Mouse (Mus musculus) kidney, embryonic 16.5 days (tissue): ENCODE results near the gene Rnf43. TPM values are rescaled to one million over a fixed set of nuclear protein-coding genes. Genes with fewer than 3 reads are reported as not detected.
A peak's percentile ranks its signal among the peaks of the same experiment; 100 is the strongest.

Source experiments
- ATAC-seq: fragments of 200-750 bp; cut with Nextera tagmentation; 2 replicates; pipeline ENCODE4 v1.8.0; 2017; ENCODE audit warnings: moderate TSS enrichment; ENCODE audit not compliant: low FRiP score, low TSS enrichment
- H3K27ac ChIP-seq: fragments of 300-500 bp; sonication (generic); 2 replicates; pipeline ENCODE4 v1.5.1; 2014; ENCODE audit warnings: low read length
- H3K27me3 ChIP-seq: fragments of 300-500 bp; sonication (generic); 2 replicates; pipeline ENCODE4 v1.6.1; 2014; ENCODE audit warnings: low read length, control low read depth, mixed read lengths; ENCODE audit not compliant: insufficient read depth
- H3K36me3 ChIP-seq: fragments of 300-500 bp; sonication (generic); 2 replicates; pipeline ENCODE4 v1.6.1; 2014; ENCODE audit warnings: low read length, control low read depth, mixed read lengths; ENCODE audit not compliant: insufficient read depth
- H3K4me1 ChIP-seq: fragments of 300-500 bp; sonication (generic); 2 replicates; pipeline ENCODE4 v1.6.1; 2014; ENCODE audit warnings: low read length, control low read depth, mixed read lengths; ENCODE audit not compliant: insufficient read depth
- H3K4me2 ChIP-seq: fragments of 300-500 bp; sonication (generic); replicated peaks from 2 replicates; pipeline ENCODE4 v1.6.1; 2014; ENCODE audit warnings: low read depth, low read length
- H3K4me3 ChIP-seq: fragments of 300-500 bp; sonication (generic); 2 replicates; pipeline ENCODE4 v1.5.1; 2014; ENCODE audit warnings: mild to moderate bottlenecking, low read length
- H3K9ac ChIP-seq: fragments of 300-500 bp; sonication (generic); replicated peaks from 2 replicates; pipeline ENCODE4 v1.6.1; 2014; ENCODE audit warnings: low read length
- H3K9me3 ChIP-seq: fragments of 300-500 bp; sonication (generic); 2 replicates; pipeline ENCODE4 v1.6.1; 2016; ENCODE audit warnings: low read length, control low read depth
- WGBS: fragments of 180-500 bp; shearing (Covaris S2); extraction: QIAGEN DNeasy Blood & Tissue Kit; methylation state at CpG from one replicate; pipeline ENCODE4 v1.1.7; 2014; 5-methylcytosine and 5-hydroxymethylcytosine counted together
- polyA plus RNA-seq: library from polyadenylated mRNA; unstranded; fragments of >200 nt; fragmentation: Nextera tagmentation; extraction: Ambion mirVana; gene quantifications from 2 replicates; pipeline ENCODE4 v1.2.1, GENCODE M21; 2015

The Rnf43 gene
- polyA plus RNA-seq, 1 experiment from 2014 or later = 7.2 TPM

DNA sequence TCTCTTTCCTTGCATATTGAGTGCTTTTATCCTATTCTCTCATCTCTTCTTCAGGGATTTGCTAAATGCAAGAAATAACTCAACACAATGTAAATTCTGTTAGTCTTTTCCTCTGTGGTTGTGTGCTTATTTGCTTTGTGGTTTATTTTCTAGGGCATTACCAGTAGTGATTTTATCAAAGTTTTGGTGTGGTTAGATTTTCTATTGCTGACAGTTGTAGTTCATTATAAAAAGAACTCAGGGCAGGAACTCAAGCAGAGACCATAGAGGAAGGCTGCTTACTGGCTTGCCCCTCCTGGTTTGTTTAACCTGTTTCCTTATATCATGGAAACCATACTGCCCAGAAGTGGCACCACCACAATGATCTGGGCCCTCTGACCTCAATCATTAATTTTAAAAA, 19.7 kb upstream of the Rnf43 start:
- Histone ChIP-seq H3K9ac (no peak overlapping the region), H3K4me2 (no peak overlapping the region), H3K36me3 (no peaks in the 10 kb centered on the region), H3K4me3 (no peak overlapping the region), H3K27me3 (no peaks in the 10 kb centered on the region), H3K9me3 (no peaks in the 10 kb centered on the region), H3K4me1 (0 out of 2 replicates have a peak, but pooled peaks cover 5% of the 10 kb centered on the region), H3K27ac (no peak overlapping the region)
- ATAC-seq = no peak

DNA sequence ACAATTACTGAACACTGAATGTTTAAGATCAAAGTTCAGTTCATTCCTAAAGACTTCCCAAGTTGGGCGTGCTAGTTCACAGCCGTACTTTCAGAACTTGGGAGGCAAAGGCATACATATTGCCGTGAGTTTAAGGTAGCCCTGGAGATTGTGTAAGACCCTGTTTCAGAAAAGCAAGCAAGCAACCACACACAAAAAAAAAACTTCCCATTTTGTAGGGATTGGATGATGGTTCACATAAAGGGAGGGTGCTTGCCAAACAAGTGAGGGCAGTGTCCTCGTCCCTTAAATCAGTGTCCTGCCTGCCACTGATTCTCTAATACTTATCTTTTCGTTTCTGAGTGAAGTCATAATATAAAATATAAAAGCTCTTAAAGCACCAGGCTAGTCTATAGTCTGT, 7.8 kb upstream of the Rnf43 start:
- Histone ChIP-seq H3K4me2 (no peak overlapping the region), H3K4me3 (no peak overlapping the region), H3K9me3 (no peaks in the 10 kb centered on the region), H3K36me3 (no peaks in the 10 kb centered on the region), H3K27me3 (no peaks in the 10 kb centered on the region), H3K9ac (no peak overlapping the region), H3K4me1 (no peaks in the 10 kb centered on the region), H3K27ac (no peak overlapping the region)
- no peak for ATAC-seq
- 74% methylated on average over 5 of the region's 5 CpGs for WGBS

DNA sequence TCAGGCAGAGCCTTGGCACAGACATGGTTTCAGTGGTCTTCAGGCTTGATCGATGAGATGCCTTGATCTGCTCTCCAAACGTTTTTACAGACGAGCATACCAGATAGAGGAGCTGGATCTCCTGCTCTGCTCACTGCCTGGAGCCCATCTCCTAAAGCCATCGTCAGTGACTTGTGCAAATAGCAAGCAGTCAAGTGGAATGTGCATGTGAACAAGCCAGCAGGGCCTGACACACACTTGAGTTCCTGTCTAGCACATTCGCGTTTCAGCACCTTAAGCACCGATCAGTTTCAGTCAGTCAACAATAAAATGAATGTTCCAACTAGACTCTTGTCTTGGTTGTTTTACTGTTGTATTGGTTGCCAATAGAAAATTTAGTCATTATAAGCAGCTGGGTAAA, 3.3 kb upstream of the Rnf43 start:
- no peak overlapping the region for H3K9ac ChIP-seq
- WGBS = 70% methylated on average over 7 of the region's 7 CpGs
- H3K27ac ChIP-seq = no peak overlapping the region
- H3K36me3 ChIP-seq = no peaks in the 10 kb centered on the region
- H3K4me2 ChIP-seq = no peak overlapping the region
- peaks cover 3% of the 10 kb centered on the region for H3K27me3 ChIP-seq
- H3K4me1 ChIP-seq = no peaks in the 10 kb centered on the region
- ATAC-seq = no peak
- H3K4me3 ChIP-seq = no peak overlapping the region
- H3K9me3 ChIP-seq = no peaks in the 10 kb centered on the region

DNA sequence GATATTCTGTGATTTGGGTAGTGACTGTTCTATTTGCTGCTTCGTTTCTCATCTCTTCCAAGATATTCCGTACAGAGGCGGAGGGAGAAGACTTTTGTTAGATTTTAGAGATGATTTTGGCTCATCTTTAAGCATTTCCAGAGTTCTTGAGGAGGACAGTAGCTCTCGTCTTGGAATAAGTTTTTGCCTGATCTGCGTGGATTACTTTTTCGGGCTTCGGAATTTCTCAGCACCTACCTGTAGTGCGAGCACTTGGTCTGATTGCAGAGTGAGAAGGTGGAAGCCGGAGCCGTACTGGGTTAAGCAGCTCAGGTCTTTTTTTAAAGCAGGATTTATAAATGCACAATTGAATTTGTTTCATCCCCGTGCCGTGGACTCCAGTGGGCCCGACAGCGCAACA, 300 bp downstream of the Rnf43 start:
- H3K27me3 ChIP-seq = peaks cover 7% of the 10 kb centered on the region
- 0 out of 2 replicates have a peak overlapping the region, but pooled peaks have one; percentile 17 for H3K27ac ChIP-seq
- ATAC-seq = no peak
- 8% methylated on average over 14 of the region's 14 CpGs for WGBS
- H3K4me1 ChIP-seq = no peaks in the 10 kb centered on the region
- H3K4me3 ChIP-seq = peak overlapping the region; percentile 52
- peak overlapping the region; percentile 54 for H3K4me2 ChIP-seq
- no peaks in the 10 kb centered on the region for H3K36me3 ChIP-seq
- H3K9me3 ChIP-seq = no peaks in the 10 kb centered on the region
- peak overlapping the region; percentile 31 for H3K9ac ChIP-seq

DNA sequence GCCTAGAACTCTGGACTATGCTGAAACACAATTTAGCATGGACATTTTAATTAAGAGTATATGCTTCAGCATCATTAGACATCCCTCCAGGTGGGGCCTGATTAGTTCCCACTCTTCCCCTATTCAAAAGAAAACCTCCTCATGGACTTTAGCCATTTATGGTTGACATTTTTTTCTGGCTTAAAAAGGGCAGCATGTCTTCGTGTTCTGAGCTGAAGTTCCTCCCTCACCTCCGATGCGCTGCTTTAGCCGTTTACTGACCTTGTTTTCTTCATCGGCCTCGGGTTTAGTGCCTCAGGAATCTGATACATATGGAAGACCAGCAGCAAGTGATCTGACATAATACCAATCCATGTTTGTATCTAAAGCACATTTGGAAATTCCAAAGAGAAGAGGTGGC, 1.4 kb downstream of the Rnf43 start:
- 64% methylated on average over 6 of the region's 6 CpGs for WGBS
- Histone ChIP-seq H3K27ac (no peak overlapping the region), H3K27me3 (peaks cover 7% of the 10 kb centered on the region), H3K4me1 (no peaks in the 10 kb centered on the region), H3K4me3 (peak overlapping the region; percentile 52), H3K9ac (peak overlapping the region; percentile 54), H3K9me3 (no peaks in the 10 kb centered on the region), H3K4me2 (peak overlapping the region; percentile 43), H3K36me3 (no peaks in the 10 kb centered on the region)
- no peak for ATAC-seq

DNA sequence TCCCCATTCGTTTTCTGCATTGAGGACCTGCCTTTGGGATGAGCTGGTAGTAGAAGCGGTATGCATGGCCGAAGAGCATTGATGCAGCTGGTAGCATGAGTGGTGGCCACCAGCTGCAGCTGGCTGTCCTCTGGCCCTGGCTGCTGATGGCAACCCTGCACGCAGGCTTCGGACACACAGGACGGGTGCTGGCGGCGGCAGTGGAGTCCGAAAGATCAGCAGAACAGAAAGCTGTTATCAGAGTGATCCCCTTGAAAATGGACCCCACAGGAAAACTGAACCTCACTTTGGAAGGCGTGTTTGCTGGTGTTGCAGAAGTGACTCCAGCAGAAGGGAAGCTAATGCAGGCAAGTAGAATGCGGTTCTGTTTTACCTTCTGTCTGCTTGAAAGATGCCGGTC, 2.0 kb downstream of the Rnf43 start:
- Histone ChIP-seq H3K27ac (no peak overlapping the region), H3K36me3 (no peaks in the 10 kb centered on the region), H3K4me2 (peak overlapping the region; percentile 43), H3K4me3 (peak overlapping the region; percentile 52), H3K27me3 (peaks cover 7% of the 10 kb centered on the region), H3K9ac (peak overlapping the region; percentile 54), H3K9me3 (no peaks in the 10 kb centered on the region), H3K4me1 (no peaks in the 10 kb centered on the region)
- ATAC-seq = no peak
- WGBS = 69% methylated on average over 12 of the region's 12 CpGs

DNA sequence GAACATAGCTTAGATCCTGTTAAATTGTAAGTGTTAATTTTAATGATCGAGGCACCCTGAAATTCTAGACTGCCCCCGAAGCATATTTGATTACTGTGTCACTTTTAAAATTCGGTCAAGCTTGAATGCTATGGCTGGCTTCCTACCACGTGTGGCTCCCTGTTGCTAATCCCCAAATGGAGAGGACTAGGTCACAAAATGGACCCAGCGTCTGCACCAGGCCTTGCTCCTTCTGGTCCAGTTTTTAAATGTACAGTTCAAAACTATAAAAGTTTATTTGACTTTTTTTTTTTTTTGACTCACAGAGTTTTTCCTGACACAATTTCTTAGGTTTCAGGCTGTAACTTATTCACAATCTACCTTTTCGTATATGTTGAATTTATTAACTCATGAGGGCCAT, 2.7 kb downstream of the Rnf43 start:
- peak overlapping the region; percentile 26; the same call in 1 of the 2 replicates for H3K4me2 ChIP-seq
- H3K9me3 ChIP-seq = no peaks in the 10 kb centered on the region
- no peaks in the 10 kb centered on the region for H3K4me1 ChIP-seq
- ATAC-seq = no peak
- H3K4me3 ChIP-seq = peak overlapping the region; percentile 17
- no peak overlapping the region for H3K27ac ChIP-seq
- H3K27me3 ChIP-seq = peaks cover 7% of the 10 kb centered on the region
- H3K9ac ChIP-seq = no peak overlapping the region
- 49% methylated on average over 6 of the region's 6 CpGs for WGBS
- no peaks in the 10 kb centered on the region for H3K36me3 ChIP-seq

DNA sequence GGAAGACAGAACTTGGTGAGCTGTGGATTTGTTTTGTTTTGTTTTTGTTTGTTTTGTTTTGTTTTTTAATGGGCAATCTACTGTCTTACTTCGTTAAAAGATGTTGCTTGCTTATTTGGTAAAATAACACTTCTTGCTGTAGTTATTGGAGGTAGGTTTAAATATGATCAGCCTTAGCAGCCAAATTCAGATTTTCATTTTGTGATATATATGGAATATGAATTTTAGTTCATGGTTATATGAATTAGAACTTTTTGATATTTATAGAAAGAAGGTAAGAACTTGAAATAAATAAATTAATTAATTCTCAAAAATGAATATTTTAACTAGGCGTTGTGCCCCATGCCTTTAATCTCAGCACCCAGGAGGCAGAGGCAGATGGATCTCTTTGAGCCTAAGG, 3.1 kb downstream of the Rnf43 start:
- Histone ChIP-seq H3K4me1 (no peaks in the 10 kb centered on the region), H3K27me3 (peaks cover 7% of the 10 kb centered on the region), H3K36me3 (no peaks in the 10 kb centered on the region), H3K4me3 (peak overlapping the region; percentile 36), H3K9me3 (no peaks in the 10 kb centered on the region), H3K9ac (no peak overlapping the region), H3K27ac (no peak overlapping the region), H3K4me2 (peak overlapping the region; percentile 43)
- 73% methylated on average over 2 of the region's 2 CpGs for WGBS
- ATAC-seq = no peak

DNA sequence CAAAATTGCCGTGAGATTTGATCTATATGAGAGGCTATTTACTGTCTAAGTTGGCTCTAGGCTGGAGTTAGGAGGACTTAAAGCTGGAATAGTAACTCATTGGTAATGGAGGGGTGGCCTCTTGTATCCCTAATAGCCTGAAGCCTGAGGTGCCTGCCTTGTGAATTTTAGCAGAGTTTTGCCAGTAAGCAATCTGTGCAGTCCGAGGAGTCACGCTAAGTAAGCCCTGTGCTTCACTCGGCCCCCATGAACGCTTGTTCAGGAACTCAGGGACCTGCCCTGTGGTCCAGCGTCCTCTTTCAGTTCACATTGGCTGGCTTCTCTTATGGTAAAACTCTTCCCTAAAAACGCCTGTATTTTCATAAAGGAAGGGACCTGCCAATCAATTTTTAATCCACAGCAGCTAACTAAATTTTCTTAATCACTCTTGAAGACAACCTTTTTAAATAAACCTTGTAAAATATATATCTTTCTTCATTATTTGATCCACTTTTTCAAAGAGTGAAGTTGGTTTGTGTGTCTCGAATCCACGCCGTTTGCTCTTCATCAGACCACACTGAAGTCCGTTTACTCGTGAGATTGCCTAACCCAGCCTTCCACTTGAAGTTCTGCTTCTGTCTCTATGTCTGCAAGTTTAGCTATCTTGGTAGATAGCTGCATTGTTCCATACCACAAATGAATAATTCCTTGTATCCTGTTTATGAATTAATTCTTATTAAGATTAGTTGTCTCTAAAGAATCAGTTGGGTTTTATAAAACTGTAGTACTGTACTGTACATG, 3.9 kb downstream of the Rnf43 start:
- WGBS = 65% methylated on average over 12 of the region's 12 CpGs
- 0 out of 2 replicates have a peak overlapping the region, but pooled peaks have one; percentile 34 for H3K27ac ChIP-seq
- peak overlapping the region; percentile 55 for H3K9ac ChIP-seq
- peaks cover 7% of the 10 kb centered on the region for H3K27me3 ChIP-seq
- no peaks in the 10 kb centered on the region for H3K36me3 ChIP-seq
- no peaks in the 10 kb centered on the region for H3K9me3 ChIP-seq
- no peaks in the 10 kb centered on the region for H3K4me1 ChIP-seq
- no peak for ATAC-seq
- peak overlapping the region; percentile 36 for H3K4me3 ChIP-seq
- peak overlapping the region; percentile 43 for H3K4me2 ChIP-seq
